In genomic region chr8:126920845-126921244, GRCm38 (mm10) we compare ENCODE assay signal across 8 mouse cellular contexts. TPM values are rescaled to one million over a fixed set of nuclear protein-coding genes. Genes with fewer than 3 reads are reported as not detected.
DNase-seq lines count a peak whose midpoint lies in the region; ATAC-seq and TF ChIP-seq lines count a peak whose summit lies in the region.

No protein-coding gene starts in this region.

- no peak overlapping the region for H3K27ac ChIP-seq in MEL (ENCODE audit: control insufficient read depth, low read depth, low read length)
- H3K27ac ChIP-seq in hindbrain, embryonic 10.5 days, result peak overlapping the region; percentile 50; the same call in 1 of the 2 replicates
- H3K27ac ChIP-seq in lung, embryonic 16.5 days (ENCODE audit: low read length), result peak overlapping the region; percentile 60
- no peak overlapping the region for H3K27ac ChIP-seq in olfactory bulb, adult 2 months (ENCODE audit: insufficient read depth, low read depth, low read length)

- peak; percentile 32 to 87 (median 64); a peak in 5 of 6 replicates for TF ChIP-seq CTCF in MEL (IDR thresholded peaks at IDR 0.05 in 2 of 3, conservative IDR thresholded peaks at IDR 0.05 in 1 of 3; ENCODE audit: control insufficient read depth in 1 of 3, insufficient read depth in 1 of 3, low read depth in 2 of 3, low read length in 3 of 3, poor library complexity in 1 of 3, severe bottlenecking in 1 of 3)
- TF ChIP-seq CTCF in olfactory bulb, adult 2 months (IDR thresholded peaks at IDR 0.05; ENCODE audit: insufficient read depth, low read depth, low read length), result peak; percentile 64

- WGBS in hindbrain, embryonic 10.5 days, result 27% methylated on average over 3 of the region's 3 CpGs
- 15% methylated on average over 3 of the region's 3 CpGs for WGBS in lung, embryonic 16.5 days
- 12% methylated on average over 3 of the region's 3 CpGs for WGBS in olfactory bulb, adult 2 months

- H3K4me3 ChIP-seq in MEL (ENCODE audit: control insufficient read depth in 1 of 2, insufficient read depth in 1 of 2, low read depth in 2 of 2, low read length in 2 of 2), result no peak overlapping the region
- H3K4me3 ChIP-seq in hindbrain, embryonic 10.5 days, result no peak overlapping the region
- H3K4me3 ChIP-seq in lung, embryonic 16.5 days (ENCODE audit: low read length), result no peak overlapping the region
- H3K4me3 ChIP-seq in olfactory bulb, adult 2 months (ENCODE audit: insufficient read depth, low read depth, low read length), result no peak overlapping the region

- DNase-seq in MEL (ENCODE audit: low read depth, low spot score), result peak; percentile 61
- DNase-seq in cerebellum, adult 8-10 months, result peak; percentile 74
- peak; percentile 61 to 89 for DNase-seq in frontal cortex, adult 2 months (ENCODE audit: extremely low spot score in 1 of 2, low spot score in 1 of 2)
- peak; percentile 70 for DNase-seq in hindbrain, embryonic 10.5 days (ENCODE audit: low spot score)
- DNase-seq in layer of hippocampus, adult 9-10 months (ENCODE audit: low spot score), result peak; percentile 68
- DNase-seq in thymus, postnatal 4 days, result peak; percentile 81

- no peaks in the 10 kb centered on the region for H3K9me3 ChIP-seq in MEL (replicated peaks; ENCODE audit: insufficient read depth, low read length)
- no peaks in the 10 kb centered on the region for H3K9me3 ChIP-seq in hindbrain, embryonic 10.5 days
- H3K9me3 ChIP-seq in lung, embryonic 16.5 days (ENCODE audit: control insufficient read depth, low read length), result no peaks in the 10 kb centered on the region

- H3K79me2 ChIP-seq in MEL (ENCODE audit: control insufficient read depth, insufficient read depth, low read length, poor library complexity), result no peaks in the 10 kb centered on the region

- no peaks in the 10 kb centered on the region for H3K4me1 ChIP-seq in MEL (ENCODE audit: control insufficient read depth in 1 of 2, insufficient read depth in 2 of 2, low read length in 2 of 2)
- H3K4me1 ChIP-seq in hindbrain, embryonic 10.5 days (replicated peaks), result peaks cover 15% of the 10 kb centered on the region; the same call in 1 of the 2 replicates
- H3K4me1 ChIP-seq in lung, embryonic 16.5 days (replicated peaks; ENCODE audit: control insufficient read depth, insufficient read depth, low read length), result peaks cover 16% of the 10 kb centered on the region
- peaks cover 13% of the 10 kb centered on the region for H3K4me1 ChIP-seq in olfactory bulb, adult 2 months (ENCODE audit: control insufficient read depth, insufficient read depth, low read length)

- no peak overlapping the region for H3K4me2 ChIP-seq in lung, embryonic 16.5 days (ENCODE audit: low read depth, low read length)

- no peaks in the 10 kb centered on the region for H3K27me3 ChIP-seq in MEL (ENCODE audit: control insufficient read depth in 1 of 2, insufficient read depth in 2 of 2, low read length in 2 of 2)
- H3K27me3 ChIP-seq in hindbrain, embryonic 10.5 days (ENCODE audit: insufficient read depth, poor library complexity, severe bottlenecking), result no peaks in the 10 kb centered on the region
- no peaks in the 10 kb centered on the region for H3K27me3 ChIP-seq in lung, embryonic 16.5 days (ENCODE audit: control insufficient read depth, insufficient read depth, low read depth, low read length)

- no peak for TF ChIP-seq EP300 in MEL (IDR thresholded peaks at IDR 0.05; ENCODE audit: low read depth in 1 of 2, low read length in 2 of 2)

- TF ChIP-seq POLR2A in MEL (IDR thresholded peaks at IDR 0.05; ENCODE audit: control insufficient read depth in 1 of 2, insufficient read depth in 1 of 2, low read depth in 1 of 2, low read length in 2 of 2, poor library complexity in 1 of 2), result no peak
- no peak for TF ChIP-seq POLR2A in olfactory bulb, adult 2 months (IDR thresholded peaks at IDR 0.05; ENCODE audit: insufficient read depth, low read depth, low read length)

- peak; percentile 87 for ATAC-seq in lung, embryonic 16.5 days (ENCODE audit: low read depth)

- H3K9ac ChIP-seq in MEL (ENCODE audit: control insufficient read depth, low read depth, low read length, poor library complexity, severe bottlenecking), result no peak overlapping the region
- peak overlapping the region; percentile 17 for H3K9ac ChIP-seq in lung, embryonic 16.5 days (ENCODE audit: low read length)

- no peaks in the 10 kb centered on the region; a peak in 2 of 4 replicates for H3K36me3 ChIP-seq in MEL (ENCODE audit: control insufficient read depth in 1 of 2, insufficient read depth in 2 of 2, low read length in 2 of 2)
- peaks cover 14% of the 10 kb centered on the region; the same call in 1 of the 2 replicates for H3K36me3 ChIP-seq in hindbrain, embryonic 10.5 days
- H3K36me3 ChIP-seq in lung, embryonic 16.5 days (ENCODE audit: control insufficient read depth, insufficient read depth, low read length), result no peaks in the 10 kb centered on the region

- TF ChIP-seq RAD21 in MEL (IDR thresholded peaks at IDR 0.05; ENCODE audit: low read depth, low read length), result peak; percentile 86

TF ChIP-seq in MEL, 35 proteins besides CTCF, POLR2A, EP300 and RAD21:
- TF ChIP-seq HCFC1 (IDR thresholded peaks at IDR 0.05; ENCODE audit: low read depth, low read length) (no peak), ETS1 (IDR thresholded peaks at IDR 0.05; ENCODE audit: low read depth, low read length) (no peak), SMC3 (IDR thresholded peaks at IDR 0.05; ENCODE audit: low read depth, low read length) (peak; percentile 85), POLR2AphosphoS2 (IDR thresholded peaks at IDR 0.05; ENCODE audit: low read length) (no peak), ZC3H11A (IDR thresholded peaks at IDR 0.05; ENCODE audit: low read depth, low read length) (peak; percentile 72), BHLHE40 (IDR thresholded peaks at IDR 0.05; ENCODE audit: borderline replicate concordance, low read depth, low read length) (0 out of 2 replicates have a peak, but pooled peaks have one; percentile 7)

RNA-seq across cellular contexts. Expression of gene Tomm20, which starts 24.8 kb away (rescaled TPM):
- total RNA-seq in MEL (2012; rRNA removed), result 618 and 676 TPM in 2 replicates
- 100 to 1,000 TPM in 1 of 2 experiments, not detected in 1; 886 TPM for polyA plus RNA-seq in MEL (2012; ENCODE audit: insufficient read depth in 1 of 2, insufficient read length in 2 of 2, low read depth in 1 of 2, low replicate concordance in 2 of 2, missing spikeins in 1 of 2)
- polyA plus RNA-seq in frontal cortex, adult 2 months (2012; rRNA removed), result 104 and 115 TPM in 2 replicates
- polyA plus RNA-seq in hindbrain, embryonic 10.5 days (2016; fragmentation: Nextera tagmentation; extraction: Ambion mirVana), result 250 and 288 TPM in 2 replicates
- polyA plus RNA-seq in lung, embryonic 16.5 days (2015; fragmentation: Nextera tagmentation; extraction: Ambion mirVana), result 188 and 206 TPM in 2 replicates
- 518 TPM in 1 of 2 replicates, not detected in the other for polyA plus RNA-seq in olfactory bulb, adult 2 months (2012; ENCODE audit: insufficient read depth, insufficient read length, low replicate concordance, missing spikeins)

RNA-seq across cellular contexts. Expression of gene Rbm34, which starts 50.0 kb away (rescaled TPM):
- total RNA-seq in MEL (2012; rRNA removed), result 24.4 and 25.9 TPM in 2 replicates
- polyA plus RNA-seq in MEL (2012; ENCODE audit: insufficient read depth in 1 of 2, insufficient read length in 2 of 2, low read depth in 1 of 2, low replicate concordance in 2 of 2, missing spikeins in 1 of 2), result 10 to 100 TPM in 1 of 2 experiments, not detected in 1; 25.9 TPM
- polyA plus RNA-seq in frontal cortex, adult 2 months (2012; rRNA removed), result 9.6 and 11.6 TPM in 2 replicates
- polyA plus RNA-seq in hindbrain, embryonic 10.5 days (2016; fragmentation: Nextera tagmentation; extraction: Ambion mirVana), result 22.2 and 22.6 TPM in 2 replicates
- polyA plus RNA-seq in lung, embryonic 16.5 days (2015; fragmentation: Nextera tagmentation; extraction: Ambion mirVana), result 16.7 and 17.1 TPM in 2 replicates
- not detected in 2 replicates for polyA plus RNA-seq in olfactory bulb, adult 2 months (2012; ENCODE audit: insufficient read depth, insufficient read length, low replicate concordance, missing spikeins)

Comparison
In these comparisons a context has a peak if more than half of its experiments do, and no peak if none do; other contexts are left out.
1. H3K27ac ChIP-seq: peak in hindbrain, embryonic 10.5 days (single experiment) and lung, embryonic 16.5 days (single experiment); none in MEL (single experiment) and olfactory bulb, adult 2 months (single experiment).
2. RNA of gene Rbm34, which starts 50.0 kb away (polyA plus RNA-seq): 25.9 TPM in MEL, 22.2 to 22.6 TPM in hindbrain, embryonic 10.5 days, 16.7 to 17.1 TPM in lung, embryonic 16.5 days and 9.6 to 11.6 TPM in frontal cortex, adult 2 months; not detected in olfactory bulb, adult 2 months; every median in the first group is over 10 times any median in the second.
3. Peak in every context shown above with its lines, with median percentiles within 50 percentile points of each other: DNase-seq.